Mouse (Mus musculus) A20 (cell line): ENCODE results near the gene Wdfy4.

Experiments used
- DNase-seq: peaks from one replicate; pipeline ENCODE4 v3.0.0-alpha.2; 2011; ENCODE audit warnings: low read depth, low spot score

Wdfy4 gene

GRCm38 (mm10) chr14:33185068-33185800 is at the start of gene Wdfy4:
Wdfy4 (minus strand) TSS chr14:33185508.
- DNase-seq: peak; percentile 94

GRCm38 (mm10) chr14:33232048-33232447 is 46.7 kb upstream of the Wdfy4 start:
- DNase-seq: no peak

GRCm38 (mm10) chr14:33231311-33231710 is 46.0 kb upstream of the Wdfy4 start:
- peak; percentile 50 for DNase-seq

GRCm38 (mm10) chr14:33230672-33231071 is 45.4 kb upstream of the Wdfy4 start:
- peak; percentile 37 for DNase-seq

GRCm38 (mm10) chr14:33225235-33225634 is 39.9 kb upstream of the Wdfy4 start:
- DNase-seq: no peak

DNA sequence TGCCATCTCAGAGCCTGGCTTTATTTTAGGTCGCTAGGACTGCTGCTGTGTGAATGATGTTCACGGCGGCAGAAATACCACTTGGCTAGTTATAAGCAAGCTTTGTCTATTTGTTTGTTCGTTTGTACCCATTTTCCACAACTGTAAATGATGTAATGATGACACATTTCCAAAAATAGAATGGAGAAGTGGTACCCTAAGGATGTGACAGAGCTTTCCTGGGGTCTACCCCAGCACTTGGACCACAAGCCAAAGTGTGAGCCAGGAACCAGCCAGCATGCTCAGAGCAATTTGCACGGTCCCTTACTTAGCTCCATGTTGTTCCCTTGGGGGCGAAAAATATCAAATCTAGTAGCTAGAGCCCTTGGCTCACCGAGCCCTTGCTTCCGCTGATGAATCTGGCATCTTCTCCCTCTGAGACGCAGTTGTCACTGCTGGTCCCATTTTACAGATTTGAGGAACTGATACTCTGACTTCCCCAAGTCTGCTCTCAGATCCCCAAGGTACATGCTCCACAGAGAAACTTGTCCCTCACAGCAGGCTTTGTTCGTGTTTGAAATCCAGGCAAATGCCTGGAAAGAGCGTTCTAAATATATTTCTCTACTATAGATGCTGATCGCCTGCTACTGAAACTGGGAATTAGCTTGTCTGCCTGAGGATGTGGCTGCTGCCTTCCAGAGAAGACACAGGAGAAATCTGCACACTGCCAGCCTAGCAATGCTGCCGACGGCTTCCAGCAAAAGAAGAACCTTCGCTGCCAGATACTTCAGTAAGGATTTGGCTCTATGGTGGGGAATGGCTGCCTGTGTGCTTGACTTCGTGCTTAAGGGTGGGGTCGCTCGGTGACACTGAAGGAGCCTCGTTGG is 31.3 kb upstream of the Wdfy4 start:
- DNase-seq: peak; percentile 58

DNA sequence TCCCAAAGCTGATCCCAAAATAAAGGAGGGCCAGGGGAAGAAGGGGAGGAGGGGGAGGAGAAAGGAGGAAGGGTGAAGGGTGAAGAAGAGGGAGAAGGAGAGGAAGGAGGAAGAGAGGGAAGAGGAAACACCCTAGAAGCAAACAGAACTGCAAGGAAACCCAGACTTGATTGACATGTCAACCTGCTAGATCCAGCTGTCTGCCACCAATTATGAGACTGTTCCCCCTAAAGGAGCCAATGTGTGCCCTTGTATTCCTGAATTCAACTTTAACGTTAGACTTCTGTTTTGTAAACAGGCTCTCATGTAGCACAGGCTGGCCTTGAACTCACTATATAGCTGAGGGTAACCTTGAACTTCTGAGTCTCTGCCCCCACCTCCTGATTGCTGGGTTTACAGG is 29.9 kb upstream of the Wdfy4 start:
- DNase-seq: no peak

- DNase-seq: no peak
These were observed 29.4 kb upstream of the Wdfy4 start for GRCm38 (mm10) chr14:33214767-33215128.

DNA sequence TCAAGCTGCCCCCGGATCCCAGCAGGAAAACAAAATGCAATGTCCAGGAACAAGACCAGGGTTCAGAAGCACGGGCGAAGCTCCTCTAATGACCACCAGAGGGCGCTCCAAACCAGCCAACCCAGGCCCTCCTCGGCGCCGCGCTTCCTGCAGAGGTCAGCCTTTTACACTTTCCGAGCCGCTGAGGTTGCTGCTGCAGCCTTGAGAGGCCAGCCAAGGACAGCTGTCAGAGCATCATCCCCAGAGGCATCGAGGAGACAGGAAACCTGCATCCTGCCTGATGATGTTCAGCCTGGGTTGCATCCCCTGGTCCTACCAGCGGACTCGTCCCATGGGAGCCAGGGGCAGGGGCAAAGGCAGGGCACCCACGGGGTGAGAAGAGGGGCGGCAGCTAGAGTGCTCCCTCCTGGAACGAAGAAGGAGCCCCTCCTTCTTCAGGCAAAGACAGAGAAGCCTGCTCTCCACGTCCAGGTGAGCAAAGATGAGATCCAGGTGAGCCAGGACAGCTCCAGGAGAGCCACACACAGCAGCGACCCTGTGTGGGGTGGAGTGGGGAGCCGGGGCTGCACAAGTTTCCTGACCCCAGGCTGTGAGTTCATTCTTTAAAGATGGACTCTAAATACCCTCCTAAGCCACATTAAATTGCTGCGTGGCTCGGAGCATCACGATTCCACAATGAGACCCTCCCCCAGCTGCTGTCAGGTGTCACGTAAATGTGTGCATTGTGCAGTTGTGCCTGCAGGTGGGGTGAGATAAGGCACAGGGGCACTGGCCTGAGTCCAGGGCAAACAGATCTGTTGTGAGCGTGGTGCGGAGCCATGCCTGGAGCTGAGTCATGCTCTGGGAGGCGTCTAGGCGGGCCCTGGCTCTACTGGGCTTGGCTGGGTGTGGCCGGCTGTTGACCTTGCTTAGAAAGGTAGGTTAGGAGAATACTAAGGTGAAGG is 28.8 kb upstream of the Wdfy4 start, which contains the start of gene Arhgap22:
Arhgap22 (plus strand) TSS at position 204 of the 944 bp plus-strand sequence.
- peak; percentile 78 for DNase-seq

DNA sequence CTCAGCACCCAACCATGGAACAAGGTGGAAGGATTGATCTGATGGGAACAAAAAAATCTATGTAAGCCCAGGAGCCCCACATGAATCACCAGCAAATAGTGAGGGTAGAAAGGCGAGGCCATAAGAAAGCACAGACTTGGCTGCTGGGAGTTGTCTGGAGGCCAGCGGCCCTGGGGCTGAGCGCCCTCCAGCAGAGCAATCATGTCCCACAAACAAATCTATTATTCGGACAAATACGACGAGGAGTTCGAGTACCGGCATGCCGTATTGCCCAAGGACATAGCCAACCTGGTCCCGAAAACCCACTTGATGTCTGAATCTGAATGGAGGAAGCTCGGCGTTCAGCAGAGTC is 27.6 kb upstream of the Wdfy4 start:
- DNase-seq: no peak

- DNase-seq: no peak
These were observed 27.1 kb upstream of the Wdfy4 start for GRCm38 (mm10) chr14:33212271-33212957.

- no peak for DNase-seq
These were observed 25.5 kb upstream of the Wdfy4 start for GRCm38 (mm10) chr14:33210806-33211205.

DNA sequence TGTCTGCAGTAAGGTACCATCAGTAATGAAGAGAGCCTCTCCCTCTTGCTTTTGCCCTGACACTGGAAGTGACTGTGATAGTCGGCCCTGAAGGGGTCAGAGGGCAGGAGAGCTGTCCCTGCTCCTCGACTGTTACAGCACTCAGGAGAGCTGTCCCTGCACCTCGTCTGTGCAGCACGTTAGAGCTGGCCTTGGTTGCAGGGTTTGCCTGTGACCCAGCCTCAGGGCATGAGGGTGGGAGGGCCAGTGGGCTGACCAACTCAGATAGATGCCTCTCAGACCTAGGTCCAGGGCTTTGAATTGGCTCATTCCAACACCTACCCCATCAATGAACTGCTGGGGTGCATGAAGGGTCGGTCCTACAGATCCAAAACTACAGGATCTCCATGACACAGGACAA is 23.0 kb upstream of the Wdfy4 start:
- no peak for DNase-seq

DNA sequence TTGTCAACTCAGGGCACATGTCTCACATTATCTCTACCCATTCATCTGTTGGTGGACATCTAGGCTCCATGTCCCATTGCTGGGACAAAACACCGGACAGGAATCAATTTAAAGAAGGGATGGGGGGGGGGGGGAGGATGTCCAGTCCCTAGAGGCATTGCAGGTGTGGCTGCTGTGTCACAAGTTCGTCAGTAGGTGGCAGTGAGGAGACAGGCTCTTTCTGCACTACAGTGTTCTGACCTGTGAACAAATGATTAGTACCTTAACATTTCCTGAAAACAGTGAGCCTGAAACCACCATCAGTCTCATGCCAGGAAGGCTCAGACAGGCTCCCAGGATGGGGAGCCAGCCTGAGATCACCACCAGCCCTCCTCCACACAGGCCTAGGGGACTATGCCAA is 21.7 kb upstream of the Wdfy4 start:
- DNase-seq: peak; percentile 72

DNA sequence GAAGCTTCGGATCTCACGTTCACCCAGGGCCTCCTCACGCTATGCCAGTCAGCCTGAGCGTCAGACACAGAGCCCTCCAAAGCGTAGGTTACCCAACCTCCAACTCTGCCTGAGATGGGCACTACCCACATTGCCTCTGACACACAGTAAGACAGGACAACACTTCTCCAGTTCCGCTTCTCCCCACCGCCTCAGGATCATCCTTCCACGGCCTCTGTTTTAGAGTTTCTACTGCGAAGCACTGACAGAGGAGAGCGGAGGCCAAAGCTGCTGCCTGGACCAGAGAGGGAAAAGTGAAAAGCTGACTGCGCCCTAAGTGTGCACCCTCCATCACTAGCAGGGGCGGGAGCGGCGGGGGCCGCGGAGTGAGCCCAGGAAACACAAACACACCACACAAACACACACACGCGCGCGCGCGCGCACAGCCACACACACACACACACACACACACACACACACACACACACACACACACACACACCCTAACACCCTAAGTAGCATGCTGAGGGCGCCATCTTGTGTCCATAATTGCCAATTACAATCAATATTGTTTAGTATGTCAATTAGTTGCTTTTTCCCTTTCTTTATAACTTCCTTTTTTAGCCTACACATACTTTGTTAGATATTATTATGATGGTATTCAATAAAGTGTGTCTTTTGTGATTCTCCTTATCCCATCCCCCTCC is 20.1 kb upstream of the Wdfy4 start:
- DNase-seq: peak; percentile 62

GRCm38 (mm10) chr14:33203777-33204176 is 18.5 kb upstream of the Wdfy4 start:
- DNase-seq: no peak

DNA sequence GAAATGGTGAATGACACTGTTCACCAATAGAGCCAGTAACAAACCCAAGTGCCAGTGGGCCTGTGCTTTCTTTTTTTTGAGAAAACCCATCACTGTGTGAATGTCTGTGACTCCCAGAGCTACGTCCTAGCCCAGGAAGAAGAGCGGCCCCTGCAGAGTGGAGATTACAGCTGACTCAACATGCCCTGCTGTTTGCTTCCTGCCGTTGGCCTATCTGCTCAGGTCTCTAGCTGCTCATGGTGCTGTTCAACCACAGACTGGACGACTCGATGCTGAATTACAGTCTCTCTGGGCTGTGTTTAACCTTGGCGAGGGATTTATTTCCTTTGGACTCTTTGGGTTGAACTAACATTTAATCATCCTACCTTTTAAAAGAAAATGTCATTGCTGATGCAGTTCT is 17.6 kb upstream of the Wdfy4 start:
- no peak for DNase-seq

GRCm38 (mm10) chr14:33202161-33202560 is 16.9 kb upstream of the Wdfy4 start:
- DNase-seq: no peak

- DNase-seq: peak; percentile 73
These were observed 8.9 kb upstream of the Wdfy4 start for GRCm38 (mm10) chr14:33194241-33194640.

- peak; percentile 56 for DNase-seq
These were observed 8.5 kb upstream of the Wdfy4 start for GRCm38 (mm10) chr14:33193762-33194161.

DNA sequence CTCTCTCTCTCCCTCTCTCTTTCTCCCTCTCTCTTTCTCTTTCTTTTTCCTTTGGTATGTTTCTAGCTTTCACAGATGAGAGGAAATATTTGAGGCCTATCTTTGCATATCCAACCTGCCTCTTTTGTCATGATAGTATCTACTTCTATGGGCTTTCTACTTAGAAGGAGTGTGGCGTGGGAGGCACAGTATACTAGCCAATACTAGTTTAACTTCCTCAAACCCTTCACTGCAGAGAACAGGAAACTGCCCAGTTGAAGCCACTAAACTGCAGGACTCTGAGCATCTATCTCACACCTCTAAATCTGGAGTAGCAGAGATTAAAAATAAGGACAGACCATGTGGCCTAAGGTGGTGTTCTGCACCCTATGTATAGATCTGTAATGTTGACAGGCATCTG is 5.3 kb upstream of the Wdfy4 start:
- DNase-seq: peak; percentile 62
